Comparison of ENCODE assay signal across 15 mouse cellular contexts in the genomic region with DNA sequence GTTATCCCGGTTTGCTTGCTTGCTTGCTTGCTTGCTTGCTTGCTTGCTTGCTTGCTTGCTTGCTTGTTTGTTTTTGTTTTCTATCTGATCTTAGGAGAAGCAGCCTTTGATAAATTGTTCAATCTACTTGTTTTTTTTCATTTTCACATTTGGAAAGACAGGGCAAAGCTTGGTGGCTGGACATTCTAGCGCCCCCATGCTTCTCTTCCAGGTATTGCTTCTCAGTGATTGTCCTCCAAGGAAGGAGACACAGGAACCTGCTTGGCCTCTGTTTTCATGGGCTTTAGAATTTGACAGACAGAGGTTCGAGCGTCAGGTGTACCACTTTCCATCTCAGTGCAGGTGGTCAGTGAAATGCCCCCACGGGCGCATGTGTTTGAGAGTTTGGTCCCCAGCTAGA.
DNase-seq lines count a peak whose midpoint lies in the region; ATAC-seq and TF ChIP-seq lines count a peak whose summit lies in the region.
"Had no signal": no experiment of that assay in that cellular context is flagged by ENCODE, and none has a peak within 500 bp of the region (broad histone marks: within the 10 kb centered on the region; RNA-seq: fewer than 3 reads in every experiment).

No protein-coding gene starts in this region.

- peak; percentile 12; the same call in 1 of the 2 replicates for TF ChIP-seq CTCF in heart, postnatal 0 days (IDR thresholded peaks at IDR 0.05; ENCODE audit: low read depth)
- TF ChIP-seq CTCF in ES-Bruce4 (IDR thresholded peaks at IDR 0.05; ENCODE audit: low read depth, low read length) = peak; percentile 36
- peak; percentile 56 for TF ChIP-seq CTCF in Patski (IDR thresholded peaks at IDR 0.05)

- no peak for ATAC-seq in heart, postnatal 0 days (ENCODE audit: insufficient read depth, low read depth)
- no peak for ATAC-seq in Patski
- ATAC-seq in CD4-positive, CD25-positive, alpha-beta regulatory T cell, adult 4 months = no peak
- ATAC-seq: forebrain, embryonic 16.5 days had no signal

- no peaks in the 10 kb centered on the region for H3K9me3 ChIP-seq in heart, postnatal 0 days (replicated peaks; ENCODE audit: control insufficient read depth, low read length)
- no peaks in the 10 kb centered on the region for H3K9me3 ChIP-seq in ES-Bruce4 (replicated peaks; ENCODE audit: control insufficient read depth, insufficient read depth, low read length, poor library complexity, severe bottlenecking)
- H3K9me3 ChIP-seq: embryonic facial prominence, embryonic 15.5 days; heart, embryonic 15.5 days; limb, embryonic 13.5 days had no signal

- no peak overlapping the region for H3K27ac ChIP-seq in heart, postnatal 0 days (ENCODE audit: low read depth)
- H3K27ac ChIP-seq in ES-Bruce4 (ENCODE audit: insufficient read depth, low read length) = no peak overlapping the region
- H3K27ac ChIP-seq: embryonic facial prominence, embryonic 15.5 days; heart, embryonic 15.5 days; limb, embryonic 13.5 days had no signal

- no peak overlapping the region for H3K9ac ChIP-seq in heart, postnatal 0 days (replicated peaks; ENCODE audit: low read depth, low read length)
- H3K9ac ChIP-seq in ES-Bruce4 (ENCODE audit: low read depth, poor library complexity, severe bottlenecking) = no peak overlapping the region
- H3K9ac ChIP-seq: embryonic facial prominence, embryonic 15.5 days; heart, embryonic 15.5 days; limb, embryonic 13.5 days had no signal

- POLR2A ChIA-PET in Patski (lab: Charles Lee) = interaction anchor here (0.6 kb wide), 1 partner anchor 84 kb away, joined by 3 read pairs; no protein-coding TSS in a partner anchor

- H3K4me1 ChIP-seq in heart, postnatal 0 days (ENCODE audit: control insufficient read depth, insufficient read depth) = no peaks in the 10 kb centered on the region
- no peaks in the 10 kb centered on the region for H3K4me1 ChIP-seq in ES-Bruce4 (ENCODE audit: control insufficient read depth, insufficient read depth, low read length)
- H3K4me1 ChIP-seq: embryonic facial prominence, embryonic 15.5 days; heart, embryonic 15.5 days; limb, embryonic 13.5 days had no signal

- H3K27me3 ChIP-seq in heart, postnatal 0 days (ENCODE audit: control insufficient read depth, insufficient read depth, low read length) = no peaks in the 10 kb centered on the region
- H3K27me3 ChIP-seq in ES-Bruce4 (ENCODE audit: control insufficient read depth, insufficient read depth, low read length, poor library complexity, severe bottlenecking) = no peaks in the 10 kb centered on the region
- no peaks in the 10 kb centered on the region for H3K27me3 ChIP-seq in Patski
- H3K27me3 ChIP-seq: embryonic facial prominence, embryonic 15.5 days; heart, embryonic 15.5 days; limb, embryonic 13.5 days had no signal

- intact Hi-C loops in left cerebral cortex, postnatal 25 days (cut with DNase I) = loop anchor here (2.0 to 5.0 kb wide), 2 partner anchors 80 to 338 kb away; no protein-coding TSS in a partner anchor

- CTCF ChIA-PET in Patski (lab: Charles Lee) = interaction anchor here (1.0 kb wide), 1 partner anchor 14 kb away, joined by 3 read pairs; no protein-coding TSS in a partner anchor

- in situ Hi-C loops in Patski (cut with MboI; ENCODE audit: low pct_unique_long_range_greater_than_20kb) = no loop called here

- no peak for DNase-seq in heart, postnatal 0 days (ENCODE audit: low spot score)
- DNase-seq in heart, adult 9 months (ENCODE audit: low spot score in 2 of 2) = no peak
- DNase-seq in left cerebral cortex, postnatal 25 days (ENCODE audit: low spot score in 2 of 2) = peak; percentile 31 to 32
- no peak for DNase-seq in left cerebral cortex, adult 8-10 months (ENCODE audit: low spot score in 2 of 2)
- DNase-seq in Patski (ENCODE audit: low read depth, low spot score) = no peak
- DNase-seq: cerebellum, postnatal 36 days; gastrocnemius, postnatal 25 days; lung, postnatal 10 days had no signal

- H3K4me2 ChIP-seq in heart, postnatal 0 days (ENCODE audit: low read depth, low read length) = no peak overlapping the region
- H3K4me2 ChIP-seq: embryonic facial prominence, embryonic 15.5 days; heart, embryonic 15.5 days; limb, embryonic 13.5 days; midbrain, embryonic 11.5 days had no signal

- 48% methylated on average over 6 of the region's 6 CpGs for WGBS in heart, postnatal 0 days

- no peak overlapping the region for H3K4me3 ChIP-seq in heart, postnatal 0 days (ENCODE audit: low read depth, low read length)
- no peak overlapping the region for H3K4me3 ChIP-seq in ES-Bruce4 (ENCODE audit: low read depth, low read length)
- H3K4me3 ChIP-seq: embryonic facial prominence, embryonic 15.5 days; heart, embryonic 15.5 days; limb, embryonic 13.5 days had no signal

- no peak for TF ChIP-seq POLR2A in ES-Bruce4 (IDR thresholded peaks at IDR 0.05; ENCODE audit: insufficient read depth, low read length)

- no peak for TF ChIP-seq EP300 in heart, postnatal 0 days (IDR thresholded peaks at IDR 0.05; ENCODE audit: low read depth)
- no peak for TF ChIP-seq EP300 in ES-Bruce4 (IDR thresholded peaks at IDR 0.05; ENCODE audit: insufficient read depth, low read depth, low read length)

- H3K36me3 ChIP-seq in heart, postnatal 0 days (replicated peaks; ENCODE audit: control insufficient read depth, insufficient read depth, low read length) = no peaks in the 10 kb centered on the region
- H3K36me3 ChIP-seq in ES-Bruce4 (ENCODE audit: control insufficient read depth, insufficient read depth, low read length, poor library complexity, severe bottlenecking) = no peaks in the 10 kb centered on the region
- H3K36me3 ChIP-seq: embryonic facial prominence, embryonic 15.5 days; heart, embryonic 15.5 days; limb, embryonic 13.5 days had no signal

Comparison
In these comparisons a context has a peak if more than half of its experiments do, and no peak if none do; other contexts are left out.
1. DNase-seq: peak in left cerebral cortex, postnatal 25 days (2 of 2); none in heart, postnatal 0 days (single experiment), heart, adult 9 months (0 of 2), left cerebral cortex, adult 8-10 months (0 of 2) and Patski (single experiment).
2. Peak in every context shown above with its lines, with median percentiles within 50 percentile points of each other: CTCF ChIP-seq.